Mouse (Mus musculus): Measurements from ENCODE around the gene Ucma.

- TF ChIP-seq CTCF (conservative IDR thresholded peaks at IDR 0.05; ENCODE audit: insufficient read depth, insufficient read length, low read depth, low read length): no peak
- no peak for TF ChIP-seq POLR2A (IDR thresholded peaks at IDR 0.05; ENCODE audit: low read depth, low read length)
Observed at GRCm38 (mm10) chr2:5014616-5015015, 38.7 kb downstream of the Ucma start.

Measured in kidney, adult 2 months (tissue).